Mouse (Mus musculus) lung, adult 2 months (tissue): ENCODE data around the gene Zfp692.

Source experiments
- CTCF ChIP-seq: fragments of 200-500 bp; IDR thresholded peaks from 2 replicates; pipeline ENCODE4 v1.5.1; 2011; ENCODE audit warnings: mild to moderate bottlenecking, low read length, control low read depth; ENCODE audit not compliant: insufficient read depth
- POLR2A ChIP-seq: fragments of 200-500 bp; IDR thresholded peaks from 2 replicates; pipeline ENCODE4 v1.6.1; 2011; ENCODE audit warnings: low read depth, mild to moderate bottlenecking, control low read depth, low read length, borderline replicate concordance; ENCODE audit errors: extremely low read depth

GRCm38 (mm10) chr11:58334746-58335145 is 27.9 kb downstream of the Zfp692 start:
- TF ChIP-seq POLR2A (no peak), CTCF (no peak)
